In genomic region chr6:18411505-18412225, GRCm38 (mm10) we compare ENCODE assay signal across 1 mouse cellular context.
TF ChIP-seq lines count a peak whose summit lies in the region.

No protein-coding gene starts in this region.

TF ChIP-seq in MEL, 35 proteins besides CTCF, POLR2A, EP300 and RAD21 (continued from another document):
- TF ChIP-seq NRF1 (IDR thresholded peaks at IDR 0.05; ENCODE audit: insufficient read depth, low read depth, low read length, poor library complexity, severe bottlenecking): no peak
